Mouse (Mus musculus): ENCODE measurements around the gene Zfp955b. TPM values are rescaled to one million over a fixed set of nuclear protein-coding genes. Genes with fewer than 3 reads are reported as not detected.

Zfp955b gene
- 10 to 100 TPM; 10.5 to 16.1 TPM for total RNA-seq (2023)

GRCm38 (mm10) chr17:33289039-33289875, at the start of gene Zfp955b:
TSS of gene Zfp955b (plus strand) at chr17:33289544.

GRCm38 (mm10) chr17:33254530-33255318, 34.6 kb upstream of the Zfp955b start, which contains the start of gene Zfp955a:
TSS of gene Zfp955a (minus strand) at chr17:33255145.

GRCm38 (mm10) chr17:33264376-33264775, 25.0 kb upstream of the Zfp955b start, which contains the start of gene Olfr63:
TSS of gene Olfr63 (plus strand) at chr17:33264676.

Other genes with a start within 250 kb of the Zfp955b start
- not detected for gene 4921501E09Rik, start 221.5 kb upstream of the Zfp955b start, total RNA-seq (2023)
- 1 to 10 TPM; 3.6 to 5.0 TPM for gene Zfp563, start 200.2 kb upstream of the Zfp955b start, total RNA-seq (2023)
- not detected for gene Morc2b, start 149.9 kb upstream of the Zfp955b start, total RNA-seq (2023)
- gene Olfr55, start 121.1 kb upstream of the Zfp955b start, total RNA-seq (2023): not detected
- not detected for gene Olfr239, start 98.2 kb upstream of the Zfp955b start, total RNA-seq (2023)
- not detected for gene Olfr1564, start 67.9 kb upstream of the Zfp955b start, total RNA-seq (2023)
- 10 to 100 TPM in 1 of 2 experiments, 1 to 10 TPM in 1; 9.4 to 10.1 TPM for gene Zfp955a, start 34.4 kb upstream of the Zfp955b start, total RNA-seq (2023)
- gene Olfr63, start 24.9 kb upstream of the Zfp955b start, total RNA-seq (2023): not detected
- 10 to 100 TPM; 13.7 to 19.7 TPM for gene Zfp81, start 69.3 kb downstream of the Zfp955b start, total RNA-seq (2023)
- 1 to 10 TPM; 8.0 to 8.8 TPM for gene Zfp101, start 105.1 kb downstream of the Zfp955b start, total RNA-seq (2023)
- not detected for gene Actl9, start 143.4 kb downstream of the Zfp955b start, total RNA-seq (2023)
- 100 to 1,000 TPM; 177 TPM for gene Adamts10, start 234.7 kb downstream of the Zfp955b start, total RNA-seq (2023)